Mouse (Mus musculus) gastrocnemius, postnatal 4 days (tissue): Measurements from ENCODE around the gene Wfdc21. TPM values are rescaled to one million over a fixed set of nuclear protein-coding genes. Genes with fewer than 3 reads are reported as not detected.
A peak's percentile ranks its signal among the peaks of the same experiment; 100 is the strongest.

ENCODE experiments used
- DNase-seq, 2 experiments: peaks; one replicate each; pipeline ENCODE4 v3.0.0; 2021 to 2022; ENCODE audit warnings: low spot score in 2 of 2, mixed read lengths in 2 of 2
- long read RNA-seq, 2 experiments: library from polyadenylated mRNA; stranded (forward); transcript quantifications; one replicate each; pipeline ENCODE4 v2.0.0; 2021
- total RNA-seq, 2 experiments: library from RNA; stranded (reverse); gene quantifications; 2 replicates each; pipeline ENCODE4 v1.2.3; 2021

The Wfdc21 gene
- under 1 TPM in 1 of 2 experiments, not detected in 1; 0.73 TPM for total RNA-seq
- long read RNA-seq, experiment 1, transcript Wfdc21-201 (3 exons, 434 nt): major isoform, 7 of 7 reads
- long read RNA-seq, experiment 1, partial matches to known transcripts: 0 of 7 reads
- long read RNA-seq, experiment 1, other reads (novel, unspliced or antisense): 0 of 7 reads
- long read RNA-seq, experiment 2, partial matches to known transcripts: 0 of 1 reads
- long read RNA-seq, experiment 2, other reads (novel, unspliced or antisense): 0 of 1 reads

DNA sequence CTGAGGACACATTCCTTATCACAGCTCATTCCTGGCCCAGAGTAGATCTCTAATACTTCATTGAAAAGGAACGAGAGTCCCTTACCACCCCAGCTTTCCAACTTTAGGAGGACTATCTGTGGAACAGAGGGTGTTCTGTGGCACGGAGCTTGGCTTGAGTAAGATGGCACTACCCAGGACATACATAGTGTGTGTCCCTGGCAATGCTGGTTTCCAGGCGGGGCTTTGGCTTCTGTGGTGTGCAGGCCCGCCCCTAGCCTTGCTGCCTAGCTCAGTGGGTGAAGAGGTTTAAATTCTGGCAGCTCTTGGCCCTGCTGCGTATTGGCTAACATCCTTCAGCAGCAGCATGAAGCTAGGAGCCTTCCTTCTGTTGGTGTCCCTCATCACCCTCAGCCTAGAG is at the start of gene Wfdc21:
Wfdc21 (plus strand) TSS at position 260 of the 400 bp plus-strand sequence.
- no peak for DNase-seq

DNA sequence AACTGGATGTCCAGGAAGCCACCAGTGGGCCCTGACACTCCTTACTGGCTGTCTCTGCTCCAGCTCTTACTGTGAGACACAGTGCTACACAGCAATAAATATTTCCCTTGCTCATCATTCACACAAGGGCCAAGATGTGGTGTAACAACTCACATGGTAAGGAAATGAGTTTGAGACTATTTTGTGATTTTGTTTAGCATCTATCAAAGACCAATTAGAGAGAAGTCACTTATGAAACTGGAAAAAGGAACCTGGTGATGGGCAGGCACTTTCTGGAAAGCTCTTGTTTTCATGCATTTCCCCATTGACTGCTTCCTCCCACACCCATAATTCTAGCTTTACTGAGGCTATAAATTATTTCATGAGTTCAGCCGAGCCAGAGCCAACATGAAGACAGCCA is 43.0 kb upstream of the Wfdc21 start, which contains the start of gene Wfdc17:
Wfdc17 (plus strand) TSS at position 287 of the 400 bp plus-strand sequence.
- no peak for DNase-seq

DNA sequence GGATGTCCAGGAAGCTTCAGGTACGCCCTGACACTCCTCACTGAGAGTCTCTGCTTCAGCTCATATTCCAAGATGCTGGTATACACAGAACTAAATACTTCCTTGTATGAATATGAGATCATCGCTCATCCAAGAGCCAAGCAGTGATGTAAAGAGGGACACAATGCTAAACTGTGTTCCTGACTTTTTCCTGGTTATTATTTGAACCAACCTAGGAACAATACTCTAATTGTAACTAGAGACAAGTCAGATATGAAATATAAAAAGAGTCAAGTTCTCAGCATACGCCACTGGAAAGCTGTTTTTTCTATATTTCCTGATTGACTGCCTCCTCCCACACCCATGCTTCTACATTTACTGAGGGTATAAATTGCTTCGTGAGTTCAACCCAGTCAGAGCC is 38.0 kb upstream of the Wfdc21 start, which contains the start of gene Wfdc18:
Wfdc18 (plus strand) TSS at position 301 of the 400 bp plus-strand sequence.
- DNase-seq: no peak

DNA sequence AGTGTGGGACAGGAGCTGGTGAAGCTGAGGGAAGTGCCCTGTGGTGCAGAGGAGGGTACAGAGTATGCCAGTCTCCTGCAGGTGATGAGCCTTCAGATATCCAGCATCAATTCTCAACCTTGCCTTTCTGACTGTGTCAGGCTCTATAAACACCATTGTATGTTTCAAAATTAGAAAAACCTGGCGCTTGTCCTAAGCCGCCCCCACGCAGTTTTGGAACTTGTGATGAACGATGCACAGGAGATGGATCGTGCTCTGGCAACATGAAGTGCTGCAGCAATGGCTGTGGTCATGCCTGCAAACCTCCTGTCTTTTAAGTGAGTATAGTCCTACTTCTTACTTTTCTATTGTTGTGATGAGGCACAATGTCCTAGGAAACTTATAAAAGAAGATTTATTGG is 37.1 kb upstream of the Wfdc21 start:
- no peak for DNase-seq

DNA sequence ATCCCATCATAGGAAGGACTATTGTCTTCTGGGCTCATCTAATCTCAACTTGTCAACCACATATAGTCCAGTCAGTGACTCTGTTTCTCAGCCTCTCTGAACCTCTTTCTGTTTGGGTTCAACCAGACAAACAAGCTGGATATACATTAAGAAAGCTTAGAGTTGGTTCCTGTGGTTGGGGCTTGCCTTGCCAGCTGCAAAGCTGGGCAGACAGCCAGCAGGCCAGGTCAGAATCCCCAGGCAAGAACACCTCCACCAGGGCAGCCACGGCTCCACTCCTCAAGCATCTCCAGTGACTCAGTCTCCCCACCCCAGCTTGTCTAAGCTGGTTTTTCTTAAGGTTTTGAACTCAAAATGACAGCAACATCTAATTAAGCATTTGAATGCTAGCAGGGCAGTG is 34.1 kb upstream of the Wfdc21 start:
- DNase-seq: no peak

DNA sequence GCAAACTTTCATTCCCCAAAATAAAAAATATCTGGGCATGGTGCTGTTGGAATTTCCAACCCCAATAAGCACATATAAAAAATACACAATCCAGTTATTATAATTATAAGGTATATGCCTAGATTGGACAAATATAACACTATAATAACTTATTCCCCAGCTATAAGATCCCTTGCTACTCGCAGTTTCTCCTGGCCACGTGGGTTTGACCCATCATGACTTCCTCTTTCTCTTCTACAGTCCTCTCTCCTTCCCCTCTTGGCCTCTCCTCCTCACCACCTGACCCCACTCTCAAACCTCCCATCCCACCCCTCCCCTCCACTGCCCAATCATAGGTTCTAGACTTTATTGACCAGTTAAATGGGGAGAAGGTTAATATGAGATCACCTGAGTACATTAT is 32.8 kb upstream of the Wfdc21 start:
- DNase-seq: no peak

DNA sequence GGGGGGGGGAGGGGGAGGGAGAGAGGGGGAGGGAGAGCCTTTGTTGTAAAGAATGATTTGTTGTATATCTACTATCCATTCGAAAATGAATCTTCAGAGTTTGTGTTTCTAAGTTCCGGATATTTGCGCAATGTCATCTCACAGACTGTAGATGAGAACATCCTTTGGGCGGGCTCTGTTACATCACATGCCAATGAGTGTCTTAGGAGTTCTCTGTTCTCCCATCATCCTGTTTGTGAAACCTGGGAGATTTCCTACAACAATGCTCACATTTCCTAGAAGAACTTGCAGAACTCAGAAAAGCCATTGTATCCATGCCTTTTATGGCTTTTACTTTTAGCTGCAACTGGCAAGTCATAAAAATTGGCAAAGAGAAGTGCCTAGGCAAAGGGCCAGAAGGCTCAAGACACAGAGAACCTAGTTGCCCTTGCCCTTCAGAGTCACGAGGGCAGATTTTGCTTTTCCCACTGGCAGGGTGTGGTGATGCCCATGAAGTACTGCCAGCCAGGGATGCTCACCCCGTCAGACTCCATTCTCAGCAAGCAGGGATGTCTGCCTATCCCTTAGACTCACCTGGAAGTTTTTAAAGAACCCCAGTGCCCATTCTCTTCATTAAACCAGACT is 29.6 kb upstream of the Wfdc21 start:
- no peak for DNase-seq

DNA sequence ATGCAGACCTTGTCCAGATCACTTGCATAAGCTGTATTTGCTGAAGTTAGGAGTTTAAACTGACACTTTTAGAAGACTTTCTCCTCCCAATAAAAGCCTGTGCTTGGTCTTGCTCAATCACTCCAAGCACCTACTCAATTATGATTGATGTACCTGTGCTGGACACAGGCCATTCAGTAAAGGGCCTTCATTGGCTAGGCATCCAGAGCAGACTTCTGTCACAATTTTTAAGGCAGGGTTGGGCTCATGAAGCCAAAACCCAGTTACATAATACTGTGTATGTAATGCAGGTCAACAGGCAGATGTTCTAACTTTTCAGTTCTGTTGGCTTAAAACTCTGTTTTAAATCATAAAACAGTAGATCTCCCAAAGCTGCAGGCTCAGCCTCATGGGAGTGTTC is 26.0 kb upstream of the Wfdc21 start:
- DNase-seq: no peak

DNA sequence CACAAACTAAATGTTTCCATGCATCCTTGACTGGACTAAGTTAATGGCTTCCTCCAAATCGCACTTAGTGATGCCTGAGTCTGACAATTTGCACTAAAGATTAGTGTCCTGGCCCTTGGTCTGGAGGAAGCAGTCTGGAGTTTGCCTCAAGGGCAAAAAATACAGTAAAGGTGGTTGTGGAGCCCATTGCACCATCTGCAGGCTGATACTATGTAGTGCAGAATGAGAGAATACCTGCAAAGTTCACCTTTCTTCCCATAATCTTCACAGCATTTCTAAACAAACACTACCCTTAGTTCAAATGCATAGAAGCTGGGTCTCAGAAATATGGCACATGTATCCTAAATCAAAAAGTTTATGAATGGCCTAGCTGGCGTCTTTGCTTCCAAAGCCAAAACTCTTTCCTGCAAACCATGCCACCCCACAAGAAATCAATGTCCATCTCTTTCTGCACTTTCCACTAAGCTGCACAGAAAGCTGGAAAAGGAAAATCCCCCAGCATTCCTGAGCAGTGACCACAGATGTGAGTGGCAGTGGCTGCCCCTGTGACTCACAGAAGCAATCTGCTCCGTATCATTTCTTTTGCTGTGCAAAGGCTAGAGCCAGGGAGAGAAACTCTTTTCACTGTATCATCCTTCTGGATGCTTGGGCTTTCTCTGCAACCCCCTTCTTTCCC is 17.8 kb upstream of the Wfdc21 start:
- DNase-seq: no peak

DNA sequence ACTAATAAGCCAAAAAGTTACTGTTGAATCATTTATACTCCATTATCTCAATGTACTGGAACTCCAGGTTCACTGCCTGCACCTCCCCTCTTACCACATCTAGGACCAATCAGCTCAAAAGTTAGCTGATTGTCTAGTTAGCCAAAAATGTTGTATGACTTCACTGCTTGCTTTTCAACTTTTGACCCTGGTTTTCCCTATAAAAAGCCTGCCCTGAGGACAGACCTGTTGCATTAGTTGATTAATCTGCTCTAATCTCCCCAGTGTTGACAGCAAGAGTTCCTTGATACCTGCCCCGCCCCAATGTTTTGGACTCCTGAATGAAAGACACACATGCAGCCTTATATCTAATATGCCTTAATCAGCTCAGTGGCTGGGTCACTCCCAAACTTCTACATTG is 15.6 kb upstream of the Wfdc21 start:
- DNase-seq: no peak

DNA sequence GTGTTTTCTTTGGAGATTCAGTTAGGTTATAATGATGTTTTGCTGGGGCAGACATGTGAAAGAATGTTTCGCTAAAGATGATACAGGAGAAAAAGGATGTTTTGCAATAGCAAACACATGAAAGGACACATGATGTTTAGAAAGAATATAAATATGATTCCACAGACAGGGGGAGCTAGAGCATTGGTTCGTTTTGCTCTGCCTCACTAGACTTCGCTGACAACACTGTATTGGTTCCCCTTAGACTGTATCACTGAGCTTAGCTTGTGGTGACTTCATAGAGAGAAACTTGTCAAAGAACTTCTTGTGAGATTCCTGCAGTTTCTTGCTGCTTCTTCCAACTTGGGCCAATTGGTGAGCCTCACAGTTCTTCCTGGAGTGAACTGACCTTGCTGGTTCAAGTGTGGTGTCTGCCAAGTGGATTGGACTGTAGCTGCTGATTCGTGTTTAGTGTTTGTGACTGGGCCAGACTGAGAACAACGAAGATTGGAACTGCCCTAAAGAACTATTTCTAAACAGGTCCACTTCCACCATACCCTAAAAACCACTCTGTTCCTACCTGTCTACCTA is 13.6 kb upstream of the Wfdc21 start:
- no peak for DNase-seq

DNA sequence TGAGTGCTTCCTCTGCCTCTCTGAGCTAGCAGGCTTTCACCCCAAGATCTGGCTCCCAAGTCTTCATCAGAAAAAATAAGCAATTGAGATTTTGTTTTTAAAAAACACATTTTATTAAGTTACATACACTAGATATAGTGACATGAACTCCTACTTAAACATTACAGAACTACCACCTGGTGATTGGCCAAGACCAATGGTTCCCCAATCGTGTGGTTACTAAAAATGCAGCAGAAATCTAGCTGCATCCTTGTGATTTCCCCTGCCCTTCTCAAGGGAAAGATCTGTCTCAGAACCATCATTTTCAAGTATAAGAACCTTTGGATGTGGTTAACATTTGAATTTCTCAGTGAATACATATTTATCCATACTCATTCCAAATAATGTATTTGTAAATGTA is 12.5 kb upstream of the Wfdc21 start:
- DNase-seq: no peak

DNA sequence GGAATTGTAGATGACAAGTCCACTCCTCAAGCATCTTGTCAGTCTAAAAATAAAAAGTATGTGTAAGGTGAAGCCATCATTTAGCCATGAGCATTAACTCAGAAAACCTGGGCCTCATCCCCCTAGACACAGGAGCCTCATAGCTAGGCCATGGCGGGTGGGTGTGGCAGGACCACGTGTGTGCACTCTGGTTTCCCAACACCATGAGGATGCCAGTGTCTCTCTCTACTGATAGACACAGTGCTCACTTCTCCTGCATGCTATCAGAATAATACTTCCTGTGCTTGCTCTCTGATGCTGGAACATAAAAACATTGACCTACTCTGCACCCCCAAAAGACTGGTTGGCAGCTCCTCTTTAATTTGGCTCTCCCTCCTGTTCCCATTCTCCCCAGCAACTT is 10.9 kb upstream of the Wfdc21 start:
- DNase-seq: no peak

DNA sequence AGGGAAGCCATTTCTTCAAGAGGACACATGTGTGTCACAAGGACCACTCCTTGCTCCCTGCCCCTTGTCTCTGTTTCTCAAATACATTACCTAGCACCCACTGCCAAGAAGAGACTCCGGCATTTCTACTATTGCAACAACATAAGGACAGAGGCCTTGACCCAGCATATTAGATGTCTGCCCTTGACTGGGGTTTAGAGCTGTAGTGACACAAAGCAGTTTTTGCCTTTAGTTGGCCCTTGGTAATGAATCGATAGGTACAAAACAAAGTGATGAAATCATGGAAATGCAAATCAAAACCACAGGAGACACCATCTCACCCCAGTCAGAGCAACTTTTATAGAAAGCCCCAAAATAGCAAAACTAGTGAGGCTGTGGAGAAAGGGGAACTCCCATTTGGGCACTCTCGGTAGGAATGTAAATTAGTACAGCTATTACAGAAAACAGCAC is 9.6 kb upstream of the Wfdc21 start:
- no peak for DNase-seq

DNA sequence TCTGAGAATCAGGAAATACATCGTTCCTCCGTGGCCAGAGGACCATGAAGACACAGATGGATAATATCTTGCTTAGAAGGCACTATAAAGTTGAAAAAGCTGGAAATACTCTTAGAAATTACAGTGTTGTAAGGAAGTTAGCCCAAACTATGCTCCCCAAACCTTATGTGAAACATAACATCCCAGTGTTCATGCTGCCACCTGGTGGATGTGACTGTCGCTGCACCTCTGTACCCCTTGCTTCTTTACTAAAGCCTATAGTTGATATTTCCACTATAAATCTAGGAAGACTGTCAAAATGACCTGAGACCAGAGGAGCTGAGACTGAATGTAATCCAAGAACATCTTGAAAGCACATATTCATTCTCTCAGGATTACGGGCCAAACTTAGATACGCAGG is 7.5 kb upstream of the Wfdc21 start:
- peak; percentile 52 to 64 for DNase-seq

DNA sequence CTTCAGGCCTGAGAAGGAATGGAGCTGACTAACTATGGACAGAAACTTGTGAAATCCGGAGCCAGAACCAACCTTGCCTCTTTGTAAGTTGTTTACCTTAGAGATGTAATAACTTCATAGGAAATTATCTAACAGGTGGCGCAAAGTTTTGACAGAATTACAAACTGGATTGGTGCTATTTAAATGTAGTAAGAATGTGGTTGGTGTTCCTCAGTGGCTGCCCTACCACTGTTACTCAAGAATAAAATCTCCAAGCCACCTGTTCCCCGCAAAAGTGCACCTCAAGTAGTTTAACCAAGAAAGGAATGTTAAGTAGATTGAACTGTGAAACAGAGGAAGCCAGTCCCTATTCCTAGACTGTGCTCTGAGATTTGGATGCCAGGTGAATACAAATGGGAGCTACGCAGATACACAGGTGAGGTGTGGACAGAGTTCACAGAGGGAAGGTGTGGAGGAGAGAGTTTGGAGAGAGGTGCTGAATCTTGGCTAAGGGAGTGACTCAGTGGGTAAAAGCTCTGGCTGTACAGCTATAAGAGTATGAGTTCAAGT is 6.2 kb upstream of the Wfdc21 start:
- no peak for DNase-seq

DNA sequence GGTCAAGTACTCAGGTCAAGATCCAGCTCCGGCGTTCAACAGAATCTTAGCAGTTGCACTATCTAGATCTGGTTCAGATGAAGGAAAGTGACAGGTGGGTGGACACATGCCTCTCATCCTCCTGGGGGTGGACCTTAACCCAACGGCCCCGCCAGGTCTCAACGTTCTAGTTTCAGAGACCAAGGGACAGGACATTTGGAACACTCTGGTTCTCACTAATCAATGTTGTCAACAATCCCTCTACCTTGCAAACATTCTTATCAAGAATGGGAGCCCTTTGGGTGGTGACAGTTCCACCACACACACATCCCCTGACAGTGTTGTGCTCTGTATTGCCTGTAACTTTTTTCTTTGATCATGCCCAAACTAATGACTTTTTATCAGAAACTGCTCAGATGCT is 4.9 kb upstream of the Wfdc21 start:
- no peak for DNase-seq

DNA sequence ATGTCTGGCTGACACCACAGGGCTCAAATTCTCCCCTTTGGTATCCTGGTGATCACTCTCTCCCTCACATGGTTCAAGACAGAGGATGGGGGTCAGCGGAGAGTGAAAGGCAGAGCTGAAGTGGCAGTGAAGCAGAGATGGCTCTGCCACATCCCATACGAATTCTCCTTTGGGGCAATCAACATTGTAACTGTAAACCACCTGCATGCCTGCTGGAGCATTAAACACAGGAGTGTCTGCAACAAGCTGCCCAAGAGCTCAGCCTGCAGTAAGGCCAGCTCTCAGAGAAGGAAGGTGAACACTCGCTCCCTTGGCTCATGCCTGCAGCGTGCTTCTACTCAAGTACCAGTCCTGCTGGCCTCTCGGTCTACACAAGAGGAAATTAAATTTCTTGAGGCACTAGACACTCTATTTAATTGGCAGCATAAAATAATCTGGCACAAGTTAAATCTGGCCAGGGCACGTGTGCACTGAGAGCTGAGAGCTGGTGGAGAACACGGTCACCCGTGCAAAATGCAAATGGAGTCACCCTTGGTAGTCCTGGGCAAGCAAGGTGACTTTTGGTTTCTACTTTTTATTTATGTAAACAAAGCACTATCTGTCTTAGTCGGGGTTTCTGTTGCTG is 3.9 kb upstream of the Wfdc21 start:
- DNase-seq: no peak

DNA sequence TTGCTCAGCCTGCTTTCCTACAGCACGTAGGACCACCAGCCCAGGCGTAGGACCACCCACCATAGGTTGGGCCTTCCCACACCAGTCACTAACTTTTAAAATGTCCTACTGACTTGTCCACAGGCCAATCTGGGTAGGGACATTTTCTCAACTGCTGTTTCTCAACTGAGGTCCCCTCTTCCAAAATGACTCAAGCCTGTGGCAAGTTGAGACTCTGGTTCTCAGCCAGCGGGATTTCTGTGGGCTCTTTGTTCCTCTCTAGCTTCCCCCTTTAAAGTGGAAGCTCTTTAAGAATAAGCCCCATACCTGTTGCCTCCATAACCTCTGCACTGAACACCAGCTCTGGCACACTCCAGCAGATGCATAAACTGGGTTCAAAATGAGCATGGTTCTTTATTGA is 3.2 kb upstream of the Wfdc21 start:
- no peak for DNase-seq

DNA sequence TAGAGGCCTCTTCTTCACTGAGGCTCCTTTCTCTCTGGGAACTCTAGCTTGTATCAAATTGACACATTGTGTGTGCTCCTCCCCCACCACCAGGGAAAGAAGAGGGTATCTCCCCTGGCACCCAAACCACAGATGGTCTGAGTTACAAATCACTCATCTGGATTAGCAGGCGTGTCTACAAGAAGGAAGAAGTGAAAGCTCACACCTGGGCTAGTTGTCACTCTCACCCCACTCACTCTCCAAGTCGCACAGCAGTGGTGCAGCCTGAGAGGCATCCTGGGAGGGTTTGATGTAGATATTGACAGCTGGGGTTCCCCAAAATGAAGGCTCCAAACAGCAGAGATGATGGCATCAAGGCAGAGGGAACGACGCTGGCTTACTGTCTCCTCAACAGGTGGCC is 588 bp upstream of the Wfdc21 start:
- DNase-seq: no peak
